Mouse (Mus musculus): ENCODE data around the gene Ift122. TPM values are rescaled to one million over a fixed set of nuclear protein-coding genes. Genes with fewer than 3 reads are reported as not detected.
"Not testable (repeated sequence)": the region's sequence is repeated elsewhere in the genome, so short reads cannot be mapped to it uniquely, and the experiment has no call there.

Ift122 gene
- polyA plus RNA-seq, 1 experiment from 2014 or later, result 28.7 TPM

GRCm38 (mm10) chr6:115821216-115821993 lies 31.9 kb upstream of the Ift122 start:
- H3K9ac ChIP-seq, result no peak overlapping the region
- WGBS, result 88% methylated on average over 8 of the region's 8 CpGs

DNA sequence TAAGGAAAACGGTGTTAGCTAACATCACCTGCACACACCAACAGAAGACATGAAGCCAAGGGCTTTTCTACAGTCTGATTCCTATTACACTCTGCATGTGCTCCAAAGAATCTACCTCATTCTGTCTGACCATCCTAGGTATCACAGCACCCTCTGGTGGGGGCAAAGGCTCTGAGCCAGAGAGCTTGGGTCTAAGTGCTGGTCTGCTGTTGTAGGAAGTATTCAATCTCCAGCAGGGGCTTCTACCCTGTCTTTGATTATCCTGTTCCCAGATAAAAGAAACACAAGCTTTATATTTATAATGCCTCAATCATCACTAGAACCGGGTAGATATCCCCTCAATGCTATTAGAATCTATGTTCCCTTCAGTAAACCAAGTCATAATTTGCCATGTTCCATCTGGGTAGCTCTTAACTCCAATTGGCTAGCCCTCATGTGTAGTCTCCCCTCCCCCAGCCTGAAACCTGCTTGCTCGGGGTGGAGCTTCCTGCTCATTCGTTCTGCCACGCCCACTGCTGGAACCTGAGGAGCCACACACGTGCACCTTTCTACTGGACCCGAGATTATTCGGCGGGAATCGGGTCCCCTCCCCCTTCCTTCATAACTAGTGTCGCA lies 29.3 kb upstream of the Ift122 start:
- ATAC-seq (ENCODE audit: low FRiP score, low read depth), result peak; percentile 90
- H3K4me2 ChIP-seq (replicated peaks), result peak overlapping the region; percentile 37
- H3K9ac ChIP-seq; H3K4me3 ChIP-seq; H3K27me3 ChIP-seq (replicated peaks); H3K4me1 ChIP-seq; H3K36me3 ChIP-seq; H3K27ac ChIP-seq; H3K9me3 ChIP-seq: not testable (repeated sequence)
- WGBS, result 4% methylated on average over 6 of the region's 11 CpGs

More at GRCm38 (mm10) chr6:115821216-115821993, 31.9 kb upstream of the Ift122 start:
- H3K4me3 ChIP-seq, result no peak overlapping the region
- H3K4me2 ChIP-seq (replicated peaks), result no peak overlapping the region
- no peak for ATAC-seq (ENCODE audit: low FRiP score, low read depth)
- no peaks in the 10 kb centered on the region for H3K9me3 ChIP-seq
- no peaks in the 10 kb centered on the region for H3K36me3 ChIP-seq
- no peak overlapping the region for H3K27ac ChIP-seq
- no peaks in the 10 kb centered on the region for H3K4me1 ChIP-seq
- 0 out of 2 replicates have a peak, but pooled peaks cover 3% of the 10 kb centered on the region for H3K27me3 ChIP-seq (replicated peaks)

GRCm38 (mm10) chr6:115830779-115831601 lies 22.3 kb upstream of the Ift122 start:
- H3K27ac ChIP-seq, result no peak overlapping the region
- no peaks in the 10 kb centered on the region for H3K36me3 ChIP-seq
- no peaks in the 10 kb centered on the region for H3K27me3 ChIP-seq (replicated peaks)
- H3K9me3 ChIP-seq, result no peaks in the 10 kb centered on the region
- no peak overlapping the region for H3K9ac ChIP-seq
- H3K4me3 ChIP-seq, result no peak overlapping the region
- H3K4me1 ChIP-seq, result no peaks in the 10 kb centered on the region
- WGBS, result 86% methylated on average over 6 of the region's 6 CpGs
- no peak overlapping the region for H3K4me2 ChIP-seq (replicated peaks)
- no peak for ATAC-seq (ENCODE audit: low FRiP score, low read depth)

DNA sequence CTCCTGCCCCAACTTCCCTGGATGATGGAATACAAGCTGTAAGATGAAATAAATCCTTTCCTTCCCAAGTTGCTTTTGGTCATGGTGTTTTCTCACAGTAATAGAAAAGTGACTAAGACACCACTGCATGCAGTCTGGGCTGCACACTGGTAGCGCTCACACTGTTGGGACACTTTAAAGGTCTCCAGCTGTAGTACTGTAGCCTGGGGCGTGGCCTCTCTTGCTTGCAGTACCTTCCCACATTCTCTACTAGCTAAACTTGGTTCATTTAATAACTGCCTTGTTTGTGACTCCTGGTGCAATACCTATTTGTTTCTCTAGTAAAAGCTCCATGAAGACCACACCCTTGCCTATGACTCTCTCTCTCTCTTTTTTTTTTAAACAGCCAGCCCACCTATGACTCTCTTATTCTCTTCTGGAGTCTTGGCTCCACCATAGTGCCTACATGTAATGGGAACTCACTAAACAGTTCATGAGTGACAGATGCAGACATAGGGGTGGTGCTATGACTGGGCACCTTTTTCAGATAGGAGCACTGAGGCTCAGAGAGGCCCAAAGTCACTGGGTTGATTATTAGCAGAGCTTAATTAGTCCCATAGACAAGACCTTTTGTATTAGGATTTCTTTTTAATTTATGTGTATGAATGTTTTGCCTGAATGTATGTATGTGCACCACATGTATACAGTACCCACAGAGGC lies 21.0 kb upstream of the Ift122 start:
- Histone ChIP-seq H3K9ac (no peak overlapping the region), H3K4me1 (no peaks in the 10 kb centered on the region), H3K4me3 (no peak overlapping the region), H3K27me3 (replicated peaks) (no peaks in the 10 kb centered on the region), H3K4me2 (replicated peaks) (no peak overlapping the region), H3K36me3 (no peaks in the 10 kb centered on the region), H3K27ac (no peak overlapping the region), H3K9me3 (no peaks in the 10 kb centered on the region)
- no peak for ATAC-seq (ENCODE audit: low FRiP score, low read depth)
- 93% methylated on average over 2 of the region's 2 CpGs for WGBS

DNA sequence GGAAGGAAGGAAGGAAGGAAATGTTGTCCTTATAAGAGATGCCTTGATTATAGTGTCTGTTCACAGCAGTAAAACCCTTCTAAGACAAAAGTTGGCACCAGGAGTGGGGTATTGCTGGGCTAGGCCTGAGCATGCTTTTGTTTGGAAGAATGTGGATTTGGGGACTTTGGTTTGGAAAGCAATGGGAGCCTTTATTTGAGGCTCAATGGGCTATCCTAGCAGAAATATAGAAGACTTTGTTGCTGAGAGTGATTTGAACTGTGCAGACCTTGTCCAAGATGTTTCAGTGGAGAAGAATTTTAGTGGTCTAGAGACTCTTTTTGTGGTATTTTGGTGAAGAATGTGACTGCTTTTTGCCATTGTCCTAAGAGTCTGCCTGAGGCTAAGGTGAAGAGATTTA lies 19.4 kb upstream of the Ift122 start:
- no peak for ATAC-seq (ENCODE audit: low FRiP score, low read depth)
- no peak overlapping the region for H3K4me2 ChIP-seq (replicated peaks)
- H3K27ac ChIP-seq, result no peak overlapping the region
- no peak overlapping the region for H3K9ac ChIP-seq
- H3K4me1 ChIP-seq, result peaks cover 6% of the 10 kb centered on the region; the same call in 1 of the 2 replicates
- no peak overlapping the region for H3K4me3 ChIP-seq
- H3K9me3 ChIP-seq, result no peaks in the 10 kb centered on the region
- H3K36me3 ChIP-seq, result no peaks in the 10 kb centered on the region
- H3K27me3 ChIP-seq (replicated peaks), result no peaks in the 10 kb centered on the region

DNA sequence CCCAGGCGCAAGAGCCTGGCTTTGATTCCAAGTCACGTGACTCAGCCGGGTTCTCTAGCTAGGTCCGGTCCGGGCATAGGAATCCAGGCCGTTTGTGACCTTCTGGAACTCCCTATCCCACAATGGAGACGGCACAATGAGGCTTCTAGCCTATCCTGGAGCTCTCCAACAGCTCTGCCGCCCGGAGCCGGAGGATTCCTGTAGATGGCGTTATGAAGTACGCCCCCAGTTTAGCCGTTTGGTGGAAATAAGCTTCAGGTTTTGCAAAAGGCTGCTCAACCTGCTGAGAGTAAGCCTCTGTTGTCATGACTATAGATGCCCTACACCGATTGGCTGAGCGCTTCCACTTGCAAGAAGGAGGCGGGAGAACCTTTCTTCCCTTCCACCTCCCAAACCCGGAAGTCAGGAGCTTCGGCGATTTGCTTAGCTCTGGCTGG lies 15.1 kb upstream of the Ift122 start, which contains the start of gene Efcab12:
Efcab12 (minus strand) TSS at position 252 of the 437 bp plus-strand sequence.
- H3K4me2 ChIP-seq (replicated peaks), result peak within 1 kb of the TSS; percentile 73
- H3K4me1 ChIP-seq, result peaks cover 6% of the 10 kb centered on the region; the same call in 1 of the 2 replicates
- peak within 1 kb of the TSS; percentile 38 for H3K9ac ChIP-seq
- ATAC-seq (ENCODE audit: low FRiP score, low read depth), result peak; percentile 91
- peak within 1 kb of the TSS; percentile 37 for H3K4me3 ChIP-seq
- H3K36me3 ChIP-seq, result peaks cover 13% of the 10 kb centered on the region
- H3K27ac ChIP-seq, result no peak within 1 kb of the TSS
- no peaks in the 10 kb centered on the region for H3K9me3 ChIP-seq
- 2% methylated on average over 19 of the region's 19 CpGs for WGBS
- H3K27me3 ChIP-seq (replicated peaks), result no peaks in the 10 kb centered on the region

- H3K4me3 ChIP-seq, result no peak overlapping the region
- H3K27ac ChIP-seq, result no peak overlapping the region
- no peak for ATAC-seq (ENCODE audit: low FRiP score, low read depth)
- no peak overlapping the region for H3K9ac ChIP-seq
- H3K36me3 ChIP-seq, result peaks cover 18% of the 10 kb centered on the region
- no peaks in the 10 kb centered on the region for H3K9me3 ChIP-seq
- no peaks in the 10 kb centered on the region for H3K27me3 ChIP-seq (replicated peaks)
- H3K4me1 ChIP-seq, result peaks cover 6% of the 10 kb centered on the region; the same call in 1 of the 2 replicates
- 79% methylated on average over 5 of the region's 5 CpGs for WGBS
- peak overlapping the region; percentile 73 for H3K4me2 ChIP-seq (replicated peaks)
Observed at GRCm38 (mm10) chr6:115838745-115839144, 14.5 kb upstream of the Ift122 start.

DNA sequence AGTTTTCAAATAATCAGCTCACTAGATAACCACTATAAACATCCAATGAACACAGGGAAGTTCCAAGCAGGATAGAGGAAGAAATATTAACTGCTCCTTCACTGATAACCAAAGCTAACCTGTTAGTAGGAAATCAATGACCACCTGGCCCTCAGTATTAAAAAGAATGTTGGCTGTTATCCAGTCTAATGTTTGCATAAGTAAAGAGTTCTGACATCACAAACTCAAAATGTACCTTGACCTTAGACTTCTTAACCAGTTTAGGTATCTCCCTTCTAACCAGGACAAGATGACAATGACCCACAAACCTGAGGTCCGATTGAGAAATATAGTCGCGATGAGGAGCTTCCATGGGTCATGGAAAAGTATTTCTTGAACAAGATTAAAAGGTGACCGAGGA lies 8.3 kb upstream of the Ift122 start:
- no peak overlapping the region for H3K4me3 ChIP-seq
- H3K4me1 ChIP-seq, result no peaks in the 10 kb centered on the region
- H3K27me3 ChIP-seq (replicated peaks), result no peaks in the 10 kb centered on the region
- peaks cover 42% of the 10 kb centered on the region for H3K36me3 ChIP-seq
- H3K4me2 ChIP-seq (replicated peaks), result no peak overlapping the region
- no peak for ATAC-seq (ENCODE audit: low FRiP score, low read depth)
- 95% methylated on average over 4 of the region's 4 CpGs for WGBS
- H3K9me3 ChIP-seq, result no peaks in the 10 kb centered on the region
- no peak overlapping the region for H3K9ac ChIP-seq
- no peak overlapping the region for H3K27ac ChIP-seq

DNA sequence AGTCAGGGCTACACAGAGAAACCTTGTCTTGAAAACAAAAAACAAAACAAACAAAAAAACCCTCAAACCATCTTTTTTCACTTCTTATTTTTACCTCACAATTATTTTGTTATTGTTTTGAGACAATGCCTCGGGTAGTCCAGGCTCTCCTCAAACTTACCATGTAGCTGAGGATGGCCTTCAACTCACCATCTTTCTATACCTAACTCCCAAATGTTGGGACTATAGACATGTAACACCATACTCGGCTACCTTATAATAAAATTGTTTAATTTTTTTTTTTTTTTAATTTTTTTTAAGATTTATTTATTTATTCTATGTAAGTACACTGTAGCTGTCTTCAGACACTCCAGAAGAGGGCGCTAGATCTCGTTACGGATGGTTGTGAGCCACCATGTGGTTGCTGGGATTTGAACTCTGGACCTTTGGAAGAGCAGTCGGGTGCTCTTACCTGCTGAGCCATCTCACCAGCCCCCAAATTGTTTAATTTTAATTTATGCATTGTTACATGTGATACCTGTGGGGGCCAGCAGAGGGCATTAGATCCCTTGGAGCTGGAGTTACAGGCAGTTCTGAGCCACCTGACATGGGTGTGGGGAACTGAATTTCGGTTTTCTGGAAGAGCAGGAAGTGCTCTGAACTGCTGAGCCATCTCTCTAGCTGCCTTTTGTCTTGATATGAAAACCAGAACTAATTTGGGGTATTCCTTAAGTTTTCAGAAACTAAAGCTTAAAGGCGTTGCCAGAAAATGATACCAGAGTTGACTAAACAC lies 6.4 kb upstream of the Ift122 start:
- no peak for ATAC-seq (ENCODE audit: low FRiP score, low read depth)

DNA sequence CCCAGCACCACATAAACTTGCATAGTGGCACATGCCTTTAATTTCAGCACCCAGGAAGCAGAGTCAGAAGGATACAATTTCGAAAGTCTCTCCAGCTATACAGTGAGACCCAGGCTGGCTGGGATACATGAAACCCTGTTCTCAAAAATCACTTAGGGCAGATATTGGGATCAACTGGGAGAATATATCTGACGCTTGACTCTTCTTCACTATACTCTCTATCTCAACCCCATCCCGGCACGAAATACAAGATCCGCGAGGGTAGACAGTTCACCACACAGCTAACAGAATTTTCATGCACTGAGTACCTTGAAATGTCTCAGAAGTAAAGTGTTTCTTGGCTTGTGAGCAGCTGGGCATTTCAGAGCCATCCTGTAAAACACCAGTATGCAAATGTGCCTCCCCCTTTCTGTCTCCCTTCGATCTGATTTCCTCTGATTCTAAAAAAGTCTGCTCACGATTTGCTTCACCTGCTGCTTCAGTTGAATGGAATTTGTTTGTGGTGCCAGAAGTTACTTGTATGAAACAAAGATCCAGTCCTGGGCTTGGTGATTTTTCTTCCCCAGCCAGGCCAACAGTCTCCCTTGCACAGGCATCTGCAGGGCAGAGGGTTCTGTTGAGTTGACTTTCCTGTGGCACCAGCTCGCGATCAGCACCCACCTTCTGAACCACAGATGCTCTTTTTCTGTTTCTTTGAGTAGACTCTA lies 4.5 kb upstream of the Ift122 start:
- no peak for ATAC-seq (ENCODE audit: low FRiP score, low read depth)
- WGBS, result 93% methylated on average over 10 of the region's 10 CpGs
- no peak overlapping the region for H3K9ac ChIP-seq
- no peaks in the 10 kb centered on the region for H3K9me3 ChIP-seq
- H3K4me1 ChIP-seq, result peaks cover 13% of the 10 kb centered on the region; the same call in 1 of the 2 replicates
- H3K36me3 ChIP-seq, result peaks cover 24% of the 10 kb centered on the region
- H3K27ac ChIP-seq, result no peak overlapping the region
- H3K27me3 ChIP-seq (replicated peaks), result no peaks in the 10 kb centered on the region
- no peak overlapping the region for H3K4me3 ChIP-seq
- no peak overlapping the region for H3K4me2 ChIP-seq (replicated peaks)

More for the DNA sequence above, 6.4 kb upstream of the Ift122 start:
- Histone ChIP-seq H3K27ac (no peak overlapping the region), H3K4me1 (0 out of 2 replicates have a peak, but pooled peaks cover 1% of the 10 kb centered on the region), H3K4me2 (replicated peaks) (no peak overlapping the region), H3K9ac (no peak overlapping the region), H3K9me3 (no peaks in the 10 kb centered on the region), H3K36me3 (peaks cover 39% of the 10 kb centered on the region), H3K27me3 (replicated peaks) (no peaks in the 10 kb centered on the region), H3K4me3 (no peak overlapping the region)
- 45% methylated on average over 8 of the region's 8 CpGs for WGBS

All from neural tube, embryonic 12.5 days (tissue).